15 mouse cellular contexts compared by ENCODE assay signal in genomic region chr2:77175411-77175810, GRCm38 (mm10).
"Had no signal": no experiment of that assay in that cellular context is flagged by ENCODE, and none has a peak within 500 bp of the region (broad histone marks: within the 10 kb centered on the region; RNA-seq: fewer than 3 reads in every experiment).

No protein-coding gene starts in this region.

- H3K4me3 ChIP-seq: midbrain, embryonic 15.5 days; neural tube, embryonic 12.5 days; neural tube, embryonic 15.5 days had no signal

- H3K4me2 ChIP-seq: midbrain, embryonic 15.5 days; neural tube, embryonic 12.5 days; neural tube, embryonic 15.5 days had no signal

- H3K9ac ChIP-seq: midbrain, embryonic 15.5 days; neural tube, embryonic 12.5 days; neural tube, embryonic 15.5 days had no signal

- DNase-seq: kidney, postnatal 25 days; liver, embryonic 13.5 days; lung, adult 2 months; lung, postnatal 14 days; lung, postnatal 4 days; right cerebral cortex, adult 18-20 months; right cerebral cortex, postnatal 14 days; right cerebral cortex, postnatal 4 days; thymus, adult 2 months; thymus, postnatal 14 days; thymus, postnatal 4 days had no signal

- ATAC-seq: midbrain, embryonic 15.5 days had no signal

- H3K27ac ChIP-seq: kidney, postnatal 0 days; midbrain, embryonic 15.5 days; neural tube, embryonic 12.5 days; neural tube, embryonic 15.5 days had no signal

- H3K36me3 ChIP-seq: liver, embryonic 13.5 days; midbrain, embryonic 15.5 days; neural tube, embryonic 12.5 days; neural tube, embryonic 15.5 days had no signal

- H3K9me3 ChIP-seq: liver, embryonic 13.5 days; midbrain, embryonic 15.5 days; neural tube, embryonic 12.5 days; neural tube, embryonic 15.5 days had no signal

- H3K27me3 ChIP-seq: midbrain, embryonic 15.5 days; neural tube, embryonic 12.5 days; neural tube, embryonic 15.5 days had no signal
